Mouse (Mus musculus): ENCODE results near the gene Rab7. TPM values are rescaled to one million over a fixed set of nuclear protein-coding genes. Genes with fewer than 3 reads are reported as not detected.
"Not testable (repeated sequence)": the region's sequence is repeated elsewhere in the genome, so short reads cannot be mapped to it uniquely, and the experiment has no call there.

Rab7 gene
- total and polyA plus RNA-seq, 3 experiments, result 58.6 to 361 (median 68.9) TPM

GRCm38 (mm10) chr6:88009209-88009608, 35.9 kb downstream of the Rab7 start:
- H3K36me3 ChIP-seq (replicated peaks in 1 of 2; ENCODE audit: control insufficient read depth in 1 of 2, insufficient read depth in 1 of 2, low read length in 1 of 2), result peaks cover 54 to 90% of the 10 kb centered on the region in 2 experiments
- H3K4me1 ChIP-seq (ENCODE audit: control insufficient read depth in 1 of 2, insufficient read depth in 2 of 2), result peaks cover 0 to 4% of the 10 kb centered on the region in 2 experiments; a peak in 1 of 4 replicates
- in situ Hi-C loops (cut with MboI; ENCODE audit: low pct_ligation_motif_present, low pct_unique_long_range_greater_than_20kb, low sequenced_read_pairs) (no loop called here), dilution Hi-C loops (cut with MboI; ENCODE audit: extremely low pct_ligation_motif_present, extremely low pct_unique_long_range_greater_than_20kb, low sequenced_read_pairs) (no loop called here)
- no peak overlapping the region for H3K4me3 ChIP-seq (replicated peaks in 1 of 3; ENCODE audit: low read depth in 2 of 3, low read length in 2 of 3, poor library complexity in 1 of 3)
- no peaks in the 10 kb centered on the region for H3K9me3 ChIP-seq (replicated peaks; ENCODE audit: low read length)
- H3K4me2 ChIP-seq (ENCODE audit: insufficient read depth, low read depth, poor library complexity, severe bottlenecking), result no peak overlapping the region
- H3K9ac ChIP-seq (ENCODE audit: insufficient read depth, low read depth), result no peak overlapping the region
- H3K27me3 ChIP-seq (replicated peaks), result no peaks in the 10 kb centered on the region
- H3K79me2 ChIP-seq (replicated peaks; ENCODE audit: control insufficient read depth, extremely low read depth, insufficient read depth, poor library complexity, severe bottlenecking), result 0 out of 2 replicates have a peak, but pooled peaks cover 2% of the 10 kb centered on the region
- TF ChIP-seq BHLHE40 (IDR thresholded peaks at IDR 0.05; ENCODE audit: low read depth, low read length) (no peak), ZNF384 (IDR thresholded peaks at IDR 0.05; ENCODE audit: low read depth, low read length) (no peak), MAX (IDR thresholded peaks at IDR 0.05; ENCODE audit: low read length) (no peak), ZKSCAN1 (IDR thresholded peaks at IDR 0.05; ENCODE audit: borderline replicate concordance, low read depth, low read length) (no peak), UBTF (IDR thresholded peaks at IDR 0.05; ENCODE audit: low read depth, low read length) (no peak), POLR2AphosphoS2 (IDR thresholded peaks at IDR 0.05; ENCODE audit: low read depth, low read length) (no peak), NRF1 (IDR thresholded peaks at IDR 0.05; ENCODE audit: low read depth, low read length) (no peak), CTCF (conservative IDR thresholded peaks at IDR 0.05 in 1 of 2, IDR thresholded peaks at IDR 0.05 in 1 of 2; ENCODE audit: low read depth in 2 of 2, low read length in 2 of 2) (no peak), TBP (conservative IDR thresholded peaks at IDR 0.05; ENCODE audit: low read depth, low read length) (no peak), MAFK (IDR thresholded peaks at IDR 0.05; ENCODE audit: insufficient replicate concordance, low read length) (no peak), MXI1 (IDR thresholded peaks at IDR 0.05; ENCODE audit: low read depth, low read length) (no peak), MEF2A (IDR thresholded peaks at IDR 0.05; ENCODE audit: borderline replicate concordance, low read depth, low read length) (no peak), USF1 (IDR thresholded peaks at IDR 0.05; ENCODE audit: low read depth, low read length) (no peak), CHD2 (IDR thresholded peaks at IDR 0.05; ENCODE audit: low read length) (no peak), CHD1 (IDR thresholded peaks at IDR 0.05; ENCODE audit: low read depth, low read length) (no peak), IRF4 (IDR thresholded peaks at IDR 0.05; ENCODE audit: low read depth, low read length) (no peak)
- no peak for DNase-seq (ENCODE audit: extremely low read depth)
- H3K27ac ChIP-seq (ENCODE audit: insufficient read depth, low read depth), result no peak overlapping the region

- H3K79me2 ChIP-seq (replicated peaks; ENCODE audit: control insufficient read depth, extremely low read depth, insufficient read depth, poor library complexity, severe bottlenecking); H3K4me3 ChIP-seq (replicated peaks in 1 of 3; ENCODE audit: low read depth in 2 of 3, low read length in 2 of 3, poor library complexity in 1 of 3); DNase-seq (ENCODE audit: extremely low read depth); in situ Hi-C loops (cut with MboI; ENCODE audit: low pct_ligation_motif_present, low pct_unique_long_range_greater_than_20kb, low sequenced_read_pairs); H3K27ac ChIP-seq (ENCODE audit: insufficient read depth, low read depth); H3K9me3 ChIP-seq (replicated peaks; ENCODE audit: low read length); dilution Hi-C loops (cut with MboI; ENCODE audit: extremely low pct_ligation_motif_present, extremely low pct_unique_long_range_greater_than_20kb, low sequenced_read_pairs); H3K4me2 ChIP-seq (ENCODE audit: insufficient read depth, low read depth, poor library complexity, severe bottlenecking); H3K27me3 ChIP-seq (replicated peaks); H3K9ac ChIP-seq (ENCODE audit: insufficient read depth, low read depth); H3K4me1 ChIP-seq (ENCODE audit: control insufficient read depth in 1 of 2, insufficient read depth in 2 of 2): not testable (repeated sequence)
- H3K36me3 ChIP-seq (replicated peaks in 1 of 2; ENCODE audit: control insufficient read depth in 1 of 2, insufficient read depth in 1 of 2, low read length in 1 of 2), result peaks cover 79 to 95% of the 10 kb centered on the region in 2 experiments
Measured at GRCm38 (mm10) chr6:88004773-88005172, 40.3 kb downstream of the Rab7 start.
